Mouse (Mus musculus) limb, embryonic 15.5 days (tissue): ENCODE results near the gene Mapkapk2. TPM values are rescaled to one million over a fixed set of nuclear protein-coding genes. Genes with fewer than 3 reads are reported as not detected.

Experiments
- ATAC-seq: fragments of 200-750 bp; cut with Nextera tagmentation; 2 replicates; pipeline ENCODE4 v1.8.0; 2017; ENCODE audit warnings: low read depth, moderate TSS enrichment; ENCODE audit not compliant: insufficient number of reproducible peaks, low FRiP score, low TSS enrichment
- H3K27ac ChIP-seq: fragments of 300-500 bp; sonication (generic); 2 replicates; pipeline ENCODE4 v1.5.1; 2015; ENCODE audit warnings: moderate library complexity, mild to moderate bottlenecking, inconsistent platforms
- H3K27me3 ChIP-seq: fragments of 300-500 bp; sonication (generic); 2 replicates; pipeline ENCODE4 v1.6.1; 2015; ENCODE audit warnings: inconsistent platforms
- H3K36me3 ChIP-seq: fragments of 300-500 bp; sonication (generic); 2 replicates; pipeline ENCODE4 v1.6.1; 2015; ENCODE audit warnings: inconsistent platforms
- H3K4me1 ChIP-seq: fragments of 300-500 bp; sonication (generic); 2 replicates; pipeline ENCODE4 v1.6.1; 2015; ENCODE audit warnings: inconsistent platforms
- H3K4me2 ChIP-seq: fragments of 300-500 bp; sonication (generic); 2 replicates; pipeline ENCODE4 v1.6.1; 2015; ENCODE audit warnings: mild to moderate bottlenecking, inconsistent platforms
- H3K4me3 ChIP-seq: fragments of 300-500 bp; sonication (generic); 2 replicates; pipeline ENCODE4 v1.5.1; 2015; ENCODE audit warnings: mild to moderate bottlenecking, inconsistent platforms
- H3K9ac ChIP-seq: fragments of 300-500 bp; sonication (generic); 2 replicates; pipeline ENCODE4 v1.6.1; 2015; ENCODE audit warnings: inconsistent platforms
- H3K9me3 ChIP-seq: fragments of 300-500 bp; sonication (generic); 2 replicates; pipeline ENCODE4 v1.6.1; 2016; ENCODE audit warnings: inconsistent platforms
- whole genome bisulfite sequencing: fragments of 180-500 bp; shearing (Covaris S2); methylation state at CpG from one replicate; pipeline ENCODE4 v1.1.7; 2015; 5-methylcytosine and 5-hydroxymethylcytosine counted together
- polyA plus RNA-seq: library from polyadenylated mRNA; unstranded; fragments of >200 nt; fragmentation: Nextera tagmentation; extraction: Ambion mirVana; gene quantifications from 2 replicates; pipeline ENCODE4 v1.2.1, GENCODE M21; 2015

The Mapkapk2 gene
- polyA plus RNA-seq, 1 experiment from 2014 or later = 36.1 TPM

DNA sequence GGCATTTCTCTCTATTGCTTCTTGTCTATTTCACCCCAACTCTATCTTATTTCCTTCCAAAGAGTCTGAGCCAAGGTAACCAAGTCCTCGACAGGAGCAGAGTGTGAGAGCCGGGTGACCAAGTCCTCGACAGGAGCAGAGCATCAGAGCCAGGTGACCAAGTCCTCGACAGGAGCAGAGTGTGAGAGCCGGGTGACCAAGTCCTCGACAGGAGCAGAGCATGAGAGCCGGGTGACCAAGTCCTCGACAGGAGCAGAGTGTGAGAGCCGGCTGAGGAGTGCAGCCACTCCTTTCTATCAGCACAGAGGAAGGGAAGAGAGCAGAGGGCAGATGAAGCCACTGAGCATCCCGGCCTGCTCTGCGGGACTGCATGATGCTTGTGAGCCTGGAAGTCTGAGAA, 9.1 kb downstream of the Mapkapk2 start:
- H3K4me2 ChIP-seq = no peak overlapping the region
- ATAC-seq = no peak
- no peaks in the 10 kb centered on the region for H3K9me3 ChIP-seq
- no peaks in the 10 kb centered on the region for H3K27me3 ChIP-seq
- 57% methylated on average over 11 of the region's 11 CpGs for WGBS
- peaks cover 77% of the 10 kb centered on the region for H3K4me1 ChIP-seq
- H3K36me3 ChIP-seq = no peaks in the 10 kb centered on the region
- no peak overlapping the region for H3K4me3 ChIP-seq
- H3K27ac ChIP-seq = no peak overlapping the region
- no peak overlapping the region for H3K9ac ChIP-seq

DNA sequence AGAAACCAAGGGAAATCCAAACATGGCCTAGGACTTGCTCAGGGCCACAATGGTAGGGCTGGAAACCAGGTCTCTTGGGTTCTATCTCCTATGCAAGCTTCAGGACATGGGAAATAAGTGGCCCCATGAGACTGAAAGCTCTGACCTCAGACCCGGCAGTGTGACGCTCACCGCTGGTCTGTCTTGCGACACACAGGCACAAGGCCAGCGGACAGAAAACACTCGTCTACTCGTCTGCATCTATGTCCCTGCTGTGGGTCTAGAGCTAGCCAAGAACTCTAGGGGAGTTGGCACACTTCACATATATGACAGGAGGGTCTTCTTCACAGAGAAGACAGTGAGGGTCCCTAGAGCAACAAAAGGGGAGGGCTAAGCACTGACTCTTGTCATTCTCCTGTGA, 10.7 kb downstream of the Mapkapk2 start:
- Histone ChIP-seq H3K9me3 (no peaks in the 10 kb centered on the region), H3K36me3 (no peaks in the 10 kb centered on the region), H3K27ac (no peak overlapping the region), H3K4me3 (no peak overlapping the region), H3K4me2 (no peak overlapping the region), H3K27me3 (no peaks in the 10 kb centered on the region), H3K9ac (no peak overlapping the region), H3K4me1 (peaks cover 72% of the 10 kb centered on the region)
- ATAC-seq = no peak
- WGBS = 54% methylated on average over 7 of the region's 7 CpGs

DNA sequence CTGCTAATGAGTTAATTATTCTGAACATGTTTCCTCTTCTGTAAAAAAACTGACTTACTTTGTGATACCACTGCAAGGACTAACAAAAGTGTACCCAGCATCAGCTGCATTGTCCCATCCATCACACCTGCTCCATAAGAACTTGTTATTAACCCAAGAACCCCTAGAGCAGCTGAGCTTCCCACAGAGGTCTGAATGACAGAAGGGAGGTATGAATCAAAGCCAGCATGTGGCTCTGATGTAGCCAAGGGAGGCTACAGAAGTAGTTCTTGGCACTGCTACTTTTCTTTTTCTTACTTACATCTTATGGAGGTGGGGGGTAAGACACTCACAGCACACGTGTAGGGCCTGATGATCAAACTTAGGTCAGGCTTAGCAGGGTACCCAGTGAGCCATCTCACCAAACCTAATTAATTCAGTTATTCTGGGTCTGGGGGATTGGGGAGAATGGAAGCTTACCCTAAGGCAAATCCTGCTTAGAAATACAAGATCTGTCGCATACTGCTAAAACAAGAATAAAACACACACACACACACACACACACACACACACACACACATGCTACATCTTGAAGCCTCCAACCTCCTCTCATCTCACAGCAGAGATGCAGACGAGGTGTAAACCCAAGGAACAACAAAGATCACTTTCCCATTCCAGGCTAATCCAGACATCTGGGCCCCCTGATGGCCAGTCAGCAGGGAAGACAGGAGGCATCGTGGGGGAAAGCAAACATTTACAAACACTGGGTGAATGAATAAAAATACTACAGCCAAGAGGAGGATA, 11.5 kb downstream of the Mapkapk2 start:
- Histone ChIP-seq H3K27me3 (no peaks in the 10 kb centered on the region), H3K9me3 (no peaks in the 10 kb centered on the region), H3K4me2 (no peak overlapping the region), H3K27ac (no peak overlapping the region), H3K4me1 (peaks cover 72% of the 10 kb centered on the region), H3K4me3 (no peak overlapping the region), H3K36me3 (no peaks in the 10 kb centered on the region), H3K9ac (no peak overlapping the region)
- ATAC-seq = no peak
- 34% methylated on average over 4 of the region's 4 CpGs for WGBS

DNA sequence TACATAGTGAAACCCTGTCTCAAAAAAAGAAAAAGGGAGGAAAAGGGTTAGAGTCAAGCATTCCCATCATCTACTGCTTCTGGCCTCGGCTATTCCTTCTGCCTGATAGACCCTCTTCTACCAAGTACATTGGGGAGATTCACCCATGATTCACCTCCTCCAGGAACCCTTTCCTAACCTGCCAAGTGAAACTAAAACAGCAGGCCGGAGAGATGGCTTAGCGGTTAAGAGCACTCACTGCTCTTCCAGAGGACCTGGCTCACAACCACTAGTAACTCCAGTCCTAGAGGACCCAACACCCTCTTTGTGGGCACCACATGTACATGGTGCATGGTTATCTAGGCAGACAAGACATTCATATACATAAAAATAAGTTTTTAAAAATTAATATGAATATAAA, 12.4 kb downstream of the Mapkapk2 start:
- Histone ChIP-seq H3K27me3 (no peaks in the 10 kb centered on the region), H3K4me3 (no peak overlapping the region), H3K36me3 (no peaks in the 10 kb centered on the region), H3K4me2 (no peak overlapping the region), H3K4me1 (peaks cover 71% of the 10 kb centered on the region), H3K27ac (no peak overlapping the region), H3K9ac (no peak overlapping the region), H3K9me3 (no peaks in the 10 kb centered on the region)
- WGBS = 79% methylated on average over 3 of the region's 3 CpGs
- ATAC-seq = no peak

DNA sequence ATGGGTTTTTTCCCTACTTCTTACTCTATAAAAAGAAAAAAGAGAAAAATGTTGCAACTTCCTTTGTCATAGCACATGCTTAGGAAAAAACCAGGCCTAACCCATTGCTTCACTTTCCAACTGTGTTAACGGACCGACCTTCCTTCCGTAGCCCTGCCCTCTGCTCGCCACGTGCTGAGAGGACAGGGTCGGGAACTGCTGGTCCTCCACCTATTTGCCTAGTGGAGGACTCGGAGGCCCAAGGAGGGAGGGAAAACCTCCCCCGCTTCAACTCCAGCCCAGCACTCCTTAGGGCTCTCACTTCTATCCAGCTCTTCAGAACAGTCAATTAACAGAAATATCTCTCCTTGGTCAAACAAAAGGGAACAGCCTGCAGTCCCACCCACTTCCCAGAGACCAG, 13.3 kb downstream of the Mapkapk2 start:
- WGBS = 50% methylated on average over 8 of the region's 8 CpGs
- no peaks in the 10 kb centered on the region for H3K27me3 ChIP-seq
- 0 out of 2 replicates have a peak overlapping the region, but pooled peaks have one; percentile 27 for H3K27ac ChIP-seq
- H3K36me3 ChIP-seq = no peaks in the 10 kb centered on the region
- H3K9me3 ChIP-seq = no peaks in the 10 kb centered on the region
- no peak for ATAC-seq
- H3K4me1 ChIP-seq = peaks cover 70% of the 10 kb centered on the region
- no peak overlapping the region for H3K9ac ChIP-seq
- no peak overlapping the region for H3K4me3 ChIP-seq
- H3K4me2 ChIP-seq = no peak overlapping the region

DNA sequence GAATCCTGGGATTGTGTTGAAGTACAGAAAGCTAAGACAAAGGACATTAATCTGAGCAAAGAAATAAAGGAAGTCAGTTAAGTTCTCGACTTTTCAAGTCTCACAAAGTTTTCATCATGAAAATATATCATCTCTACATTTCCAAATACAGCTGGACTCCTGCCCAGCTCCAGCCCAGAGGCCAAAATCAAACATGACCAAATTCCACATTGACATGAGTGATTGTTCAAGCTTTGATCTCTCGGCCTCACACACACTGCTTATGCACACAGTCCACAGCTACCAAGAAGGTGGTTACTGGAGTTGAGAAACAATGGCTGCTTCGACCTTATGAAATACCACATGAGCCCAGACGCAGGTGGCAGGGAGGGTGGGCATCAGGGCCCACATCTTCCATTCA, 14.0 kb downstream of the Mapkapk2 start:
- 55% methylated on average over 4 of the region's 4 CpGs for WGBS
- no peak overlapping the region; the same call in 1 of the 2 replicates for H3K27ac ChIP-seq
- ATAC-seq = no peak
- no peak overlapping the region for H3K4me3 ChIP-seq
- H3K9ac ChIP-seq = no peak overlapping the region
- H3K36me3 ChIP-seq = no peaks in the 10 kb centered on the region
- H3K9me3 ChIP-seq = no peaks in the 10 kb centered on the region
- peaks cover 70% of the 10 kb centered on the region for H3K4me1 ChIP-seq
- H3K27me3 ChIP-seq = no peaks in the 10 kb centered on the region
- no peak overlapping the region for H3K4me2 ChIP-seq

DNA sequence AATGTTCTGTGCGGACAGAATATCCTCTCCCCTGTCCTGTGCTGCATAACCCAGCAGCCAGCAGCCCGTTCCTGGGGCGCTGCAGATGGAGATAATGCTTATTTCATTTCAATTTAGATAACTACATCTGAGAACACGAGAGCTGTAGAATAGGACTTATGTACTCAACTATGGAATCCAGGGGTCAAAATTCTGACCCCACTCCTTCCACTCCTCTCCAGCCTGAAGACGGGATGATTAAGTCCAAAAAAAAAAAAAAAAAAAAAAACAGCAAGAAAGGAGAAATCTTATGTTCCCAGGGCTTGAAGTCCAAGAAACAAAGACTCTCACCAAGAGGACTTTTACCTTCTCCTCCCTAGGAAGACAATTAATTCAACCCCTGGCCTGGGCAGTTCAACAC, 14.5 kb downstream of the Mapkapk2 start:
- no peak for ATAC-seq
- H3K4me1 ChIP-seq = peaks cover 69% of the 10 kb centered on the region
- H3K36me3 ChIP-seq = no peaks in the 10 kb centered on the region
- no peaks in the 10 kb centered on the region for H3K27me3 ChIP-seq
- WGBS = 80% methylated on average over 5 of the region's 5 CpGs
- no peaks in the 10 kb centered on the region for H3K9me3 ChIP-seq
- no peak overlapping the region for H3K4me2 ChIP-seq
- no peak overlapping the region for H3K9ac ChIP-seq
- H3K4me3 ChIP-seq = no peak overlapping the region
- H3K27ac ChIP-seq = no peak overlapping the region

DNA sequence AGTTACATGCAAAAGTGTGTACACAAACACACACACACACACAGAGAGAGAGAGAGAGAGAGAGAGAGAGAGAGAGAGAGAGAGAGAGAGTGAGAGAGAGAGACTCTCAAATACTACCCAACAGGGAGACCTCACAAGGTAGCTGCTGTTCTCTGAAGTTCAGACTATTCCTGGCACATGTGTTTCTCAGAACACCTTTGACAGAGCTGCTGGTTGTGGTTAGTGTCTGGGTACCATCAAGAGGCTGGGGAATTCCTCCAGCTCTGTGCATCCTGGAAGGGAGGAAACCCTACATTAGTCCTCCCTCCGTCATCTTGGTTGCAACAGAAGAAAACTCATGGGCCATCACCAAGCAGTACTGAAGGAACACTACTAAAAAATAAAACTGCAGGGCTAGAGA, 16.9 kb downstream of the Mapkapk2 start:
- 68% methylated on average over 1 of the region's 1 CpGs for WGBS
- no peak for ATAC-seq
- H3K4me1 ChIP-seq = peaks cover 60% of the 10 kb centered on the region
- H3K36me3 ChIP-seq = no peaks in the 10 kb centered on the region
- no peaks in the 10 kb centered on the region for H3K27me3 ChIP-seq
- H3K9me3 ChIP-seq = no peaks in the 10 kb centered on the region
- H3K4me3 ChIP-seq = no peak overlapping the region
- H3K27ac ChIP-seq = no peak overlapping the region
- H3K9ac ChIP-seq = no peak overlapping the region
- no peak overlapping the region for H3K4me2 ChIP-seq

DNA sequence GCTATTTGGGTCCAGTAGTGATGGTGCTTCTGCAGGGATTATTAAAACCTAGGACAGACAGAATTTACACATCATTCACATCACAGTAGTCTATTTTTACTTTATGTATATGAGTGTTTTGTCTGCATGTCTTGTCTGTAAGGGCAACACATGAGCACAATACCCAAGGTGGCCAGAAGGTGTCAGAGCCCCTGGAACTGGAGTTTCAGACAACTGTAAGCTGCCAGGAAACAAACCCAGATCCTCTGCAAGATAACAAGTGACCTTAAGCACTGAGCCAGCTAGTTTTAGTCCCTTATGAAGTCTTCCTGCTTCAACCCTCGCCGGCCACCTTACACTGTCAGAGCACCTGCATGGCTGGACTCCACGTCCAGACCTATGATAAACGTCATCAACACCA, 17.9 kb downstream of the Mapkapk2 start:
- ATAC-seq = no peak
- peaks cover 63% of the 10 kb centered on the region for H3K4me1 ChIP-seq
- no peak overlapping the region for H3K9ac ChIP-seq
- H3K27me3 ChIP-seq = no peaks in the 10 kb centered on the region
- H3K36me3 ChIP-seq = no peaks in the 10 kb centered on the region
- H3K27ac ChIP-seq = no peak overlapping the region
- 66% methylated on average over 4 of the region's 4 CpGs for WGBS
- H3K4me2 ChIP-seq = no peak overlapping the region
- no peak overlapping the region for H3K4me3 ChIP-seq
- no peaks in the 10 kb centered on the region for H3K9me3 ChIP-seq

DNA sequence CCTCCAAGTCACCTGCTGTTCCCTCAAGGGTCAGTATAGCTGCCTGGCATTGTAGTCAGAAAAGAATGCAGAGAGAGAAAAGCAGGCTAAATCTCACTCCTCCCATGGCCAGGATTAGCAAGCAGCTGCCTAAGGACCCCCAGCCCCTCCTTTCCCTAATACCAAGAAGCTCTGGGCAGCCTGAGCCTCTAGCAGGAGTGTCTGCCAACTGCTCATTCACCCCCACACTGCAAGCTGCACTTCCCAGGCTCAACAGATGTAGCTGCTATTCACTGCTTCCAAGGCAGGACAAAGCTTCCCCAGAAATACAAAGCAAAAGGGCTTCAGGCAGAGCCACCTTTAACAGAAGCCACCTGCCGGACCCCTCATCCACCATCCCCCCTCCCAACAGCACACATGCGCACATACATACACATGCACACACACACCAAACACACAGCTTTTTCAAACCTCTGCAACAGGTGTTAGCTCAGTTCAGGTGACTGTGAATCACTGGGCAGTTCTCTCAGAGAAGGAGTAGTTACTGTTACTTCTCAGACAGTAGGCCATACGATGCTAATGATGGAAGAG, 18.8 kb downstream of the Mapkapk2 start:
- Histone ChIP-seq H3K9ac (no peak overlapping the region), H3K4me3 (no peak overlapping the region), H3K4me1 (peaks cover 64% of the 10 kb centered on the region), H3K27me3 (no peaks in the 10 kb centered on the region), H3K36me3 (no peaks in the 10 kb centered on the region), H3K4me2 (no peak overlapping the region), H3K27ac (peak overlapping the region; percentile 74), H3K9me3 (no peaks in the 10 kb centered on the region)
- WGBS = 51% methylated on average over 3 of the region's 3 CpGs
- no peak for ATAC-seq

DNA sequence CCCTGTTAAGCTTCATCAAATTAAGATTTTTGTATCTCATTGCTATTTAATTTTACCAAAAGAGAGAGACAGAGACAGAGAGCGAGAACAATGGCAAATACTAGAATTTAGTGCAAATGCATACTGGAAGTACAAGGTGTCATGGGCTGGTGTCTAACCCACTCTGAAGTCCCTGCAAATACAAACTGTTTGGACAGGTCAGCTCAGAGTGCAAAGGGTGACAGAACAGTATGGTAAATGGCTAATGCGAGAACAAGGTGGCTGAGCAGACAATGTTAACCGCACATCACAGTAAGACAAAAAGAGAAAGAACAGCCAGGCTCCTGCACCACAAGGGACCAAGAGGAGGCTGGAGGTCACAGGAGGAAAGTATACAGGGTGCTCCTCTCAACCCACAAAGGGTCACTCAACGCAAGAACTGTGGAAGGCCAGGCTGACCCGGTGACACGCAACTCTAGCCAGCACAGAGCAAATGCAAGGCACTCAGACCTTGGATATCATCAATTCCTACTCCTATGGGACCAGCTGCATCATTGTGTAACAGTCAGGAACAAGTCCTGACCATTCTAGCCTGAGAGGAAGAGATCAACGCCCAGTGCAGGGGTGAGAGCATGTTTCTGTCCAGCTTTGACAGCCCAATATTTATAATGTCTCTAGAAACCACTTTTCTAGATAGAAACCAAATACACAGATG, 22.4 kb downstream of the Mapkapk2 start:
- no peak overlapping the region for H3K4me3 ChIP-seq
- no peak overlapping the region for H3K4me2 ChIP-seq
- H3K27me3 ChIP-seq = no peaks in the 10 kb centered on the region
- peaks cover 52% of the 10 kb centered on the region for H3K4me1 ChIP-seq
- H3K36me3 ChIP-seq = no peaks in the 10 kb centered on the region
- no peak for ATAC-seq
- H3K9ac ChIP-seq = no peak overlapping the region
- H3K9me3 ChIP-seq = no peaks in the 10 kb centered on the region
- 94% methylated on average over 7 of the region's 7 CpGs for WGBS
- H3K27ac ChIP-seq = no peak overlapping the region

DNA sequence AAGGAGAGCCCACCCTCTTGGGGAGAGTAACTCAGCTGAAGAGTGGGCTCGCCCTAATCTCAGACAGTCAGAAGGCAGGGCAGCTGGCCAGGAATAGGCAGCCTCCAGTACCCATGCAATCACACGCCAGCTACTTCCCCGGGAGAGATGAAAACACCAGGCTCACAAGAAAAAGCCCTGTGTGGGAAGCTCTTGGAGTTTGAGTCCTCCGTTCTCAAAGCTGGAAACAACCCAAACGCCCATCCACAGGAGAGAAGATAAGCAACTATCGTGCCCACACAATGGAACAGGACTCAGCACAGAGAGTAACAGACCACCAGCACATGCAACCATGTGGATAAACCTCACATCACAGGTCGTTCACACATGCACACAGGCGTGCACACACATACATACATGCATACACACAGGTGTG, 23.1 kb downstream of the Mapkapk2 start:
- ATAC-seq = no peak
- Histone ChIP-seq H3K4me2 (no peak overlapping the region), H3K36me3 (no peaks in the 10 kb centered on the region), H3K4me3 (no peak overlapping the region), H3K9ac (no peak overlapping the region), H3K27me3 (no peaks in the 10 kb centered on the region), H3K9me3 (no peaks in the 10 kb centered on the region), H3K27ac (0 out of 2 replicates have a peak overlapping the region, but pooled peaks have one; percentile 14), H3K4me1 (peaks cover 46% of the 10 kb centered on the region)
- WGBS = 66% methylated on average over 8 of the region's 8 CpGs
